Mouse (Mus musculus): ENCODE results near the gene Gdf5. TPM values are rescaled to one million over a fixed set of nuclear protein-coding genes. Genes with fewer than 3 reads are reported as not detected.
A peak's percentile ranks its signal among the peaks of the same experiment; 100 is the strongest.
"Not testable (repeated sequence)": the region's sequence is repeated elsewhere in the genome, so short reads cannot be mapped to it uniquely, and the experiment has no call there.

Gene Gdf5
- polyA plus RNA-seq, 1 experiment from 2014 or later, result 0.70 TPM

DNA sequence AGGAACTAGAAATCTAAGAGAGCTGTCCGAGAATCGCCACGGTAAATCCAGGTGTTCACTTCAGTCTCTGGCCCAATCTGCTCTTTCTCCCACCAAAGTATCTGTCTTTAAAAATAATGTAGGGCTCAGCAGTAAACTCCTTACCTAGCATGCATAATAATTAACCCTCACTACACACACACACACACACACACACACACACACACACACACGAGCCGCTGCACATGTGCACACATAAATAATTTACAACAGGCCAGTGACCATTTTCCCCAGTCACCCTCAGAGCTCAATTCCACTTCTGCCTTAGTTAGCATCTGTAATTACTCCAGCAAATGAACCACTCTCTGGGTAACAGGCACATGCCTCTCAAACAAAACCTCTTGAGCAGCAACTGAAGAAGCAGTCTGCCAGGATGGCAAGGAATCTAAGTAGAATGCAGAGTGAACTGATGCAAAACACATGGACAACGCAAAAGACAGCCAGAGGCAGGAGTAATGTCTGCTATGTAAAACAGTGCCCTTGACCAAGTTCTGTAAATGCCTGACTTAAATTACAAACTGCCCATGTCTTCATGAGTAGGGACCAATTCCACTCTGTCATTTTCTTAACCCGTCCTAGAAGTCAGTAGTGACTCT is 16.3 kb downstream of the Gdf5 start:
- DNase-seq (no peak), ATAC-seq (ENCODE audit: low FRiP score, low TSS enrichment) (no peak)
- H3K27ac ChIP-seq (replicated peaks; ENCODE audit: low read depth, low read length), result no peak overlapping the region
- H3K9ac ChIP-seq (replicated peaks; ENCODE audit: low read length), result no peak overlapping the region
- H3K36me3 ChIP-seq (ENCODE audit: control insufficient read depth, insufficient read depth, low read length), result no peaks in the 10 kb centered on the region
- WGBS, result 82% methylated on average over 7 of the region's 7 CpGs
- H3K4me1 ChIP-seq (ENCODE audit: control insufficient read depth, insufficient read depth, low read length), result peaks cover 8% of the 10 kb centered on the region
- peak overlapping the region; percentile 66 for H3K4me2 ChIP-seq (ENCODE audit: low read length)
- no peaks in the 10 kb centered on the region for H3K27me3 ChIP-seq (ENCODE audit: control insufficient read depth, insufficient read depth, low read length)
- peak overlapping the region; percentile 50 for H3K4me3 ChIP-seq (replicated peaks; ENCODE audit: low read depth, low read length)
- no peaks in the 10 kb centered on the region for H3K9me3 ChIP-seq (ENCODE audit: control insufficient read depth, low read length)

DNA sequence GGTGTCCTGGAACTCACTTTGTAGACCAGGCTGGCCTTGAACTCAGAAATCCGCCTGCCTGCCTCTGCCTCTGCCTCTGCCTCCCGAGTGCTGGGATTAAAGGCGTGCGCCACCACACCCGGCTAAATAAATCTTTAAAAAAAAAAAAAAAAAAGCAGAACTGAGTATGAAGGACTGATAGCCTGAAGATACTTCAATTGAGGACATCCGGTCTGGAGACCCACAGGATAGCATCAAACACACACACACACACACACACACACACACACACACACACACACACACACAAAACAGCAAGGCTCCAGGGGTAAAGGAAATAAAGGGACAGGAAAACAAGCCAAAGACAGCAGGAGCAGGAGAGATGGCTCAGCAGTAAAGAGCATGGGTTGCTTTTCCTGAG is 20.0 kb downstream of the Gdf5 start:
- ATAC-seq (ENCODE audit: low FRiP score, low TSS enrichment); H3K4me1 ChIP-seq (ENCODE audit: control insufficient read depth, insufficient read depth, low read length); H3K27me3 ChIP-seq (ENCODE audit: control insufficient read depth, insufficient read depth, low read length); H3K9ac ChIP-seq (replicated peaks; ENCODE audit: low read length); H3K4me3 ChIP-seq (replicated peaks; ENCODE audit: low read depth, low read length); H3K36me3 ChIP-seq (ENCODE audit: control insufficient read depth, insufficient read depth, low read length); H3K9me3 ChIP-seq (ENCODE audit: control insufficient read depth, low read length); H3K27ac ChIP-seq (replicated peaks; ENCODE audit: low read depth, low read length); DNase-seq; H3K4me2 ChIP-seq (ENCODE audit: low read length): not testable (repeated sequence)
- 98% methylated on average over 6 of the region's 6 CpGs for WGBS

- no peak overlapping the region for H3K9ac ChIP-seq (replicated peaks; ENCODE audit: low read length)
- no peak overlapping the region for H3K27ac ChIP-seq (replicated peaks; ENCODE audit: low read depth, low read length)
- peaks cover 15% of the 10 kb centered on the region for H3K36me3 ChIP-seq (ENCODE audit: control insufficient read depth, insufficient read depth, low read length)
- no peak for DNase-seq
- WGBS, result 96% methylated on average over 7 of the region's 7 CpGs
- H3K4me3 ChIP-seq (replicated peaks; ENCODE audit: low read depth, low read length), result no peak overlapping the region
- H3K9me3 ChIP-seq (ENCODE audit: control insufficient read depth, low read length), result no peaks in the 10 kb centered on the region
- no peak overlapping the region for H3K4me2 ChIP-seq (ENCODE audit: low read length)
- no peaks in the 10 kb centered on the region for H3K27me3 ChIP-seq (ENCODE audit: control insufficient read depth, insufficient read depth, low read length)
- no peak for ATAC-seq (ENCODE audit: low FRiP score, low TSS enrichment)
- no peaks in the 10 kb centered on the region for H3K4me1 ChIP-seq (ENCODE audit: control insufficient read depth, insufficient read depth, low read length)
These were observed 22.0 kb downstream of the Gdf5 start for GRCm38 (mm10) chr2:155923143-155923542.

DNA sequence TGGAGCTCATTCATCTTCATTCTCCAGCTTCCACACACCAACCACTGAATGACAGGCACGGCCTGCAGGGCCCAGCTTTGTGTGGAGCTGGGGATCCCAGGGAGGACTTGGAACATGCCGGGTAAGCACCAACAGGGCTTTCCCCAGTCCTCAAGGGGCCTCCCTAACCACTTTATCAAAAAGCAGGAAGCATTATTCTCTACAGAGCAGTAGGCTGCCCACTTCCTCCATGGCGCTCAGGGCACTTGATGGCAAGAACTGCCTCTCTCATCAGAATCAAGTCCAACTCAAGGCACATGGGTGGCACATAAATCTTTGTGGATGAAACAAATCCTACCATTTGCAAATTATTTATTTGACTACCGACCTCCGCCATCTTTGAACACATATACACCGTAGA is 30.5 kb downstream of the Gdf5 start:
- H3K9me3 ChIP-seq (ENCODE audit: control insufficient read depth, low read length), result no peaks in the 10 kb centered on the region
- 94% methylated on average over 6 of the region's 6 CpGs for WGBS
- H3K27ac ChIP-seq (replicated peaks; ENCODE audit: low read depth, low read length), result no peak overlapping the region
- H3K4me2 ChIP-seq (ENCODE audit: low read length), result no peak overlapping the region
- peaks cover 58% of the 10 kb centered on the region for H3K36me3 ChIP-seq (ENCODE audit: control insufficient read depth, insufficient read depth, low read length)
- no peaks in the 10 kb centered on the region for H3K27me3 ChIP-seq (ENCODE audit: control insufficient read depth, insufficient read depth, low read length)
- ATAC-seq (ENCODE audit: low FRiP score, low TSS enrichment) (no peak), DNase-seq (no peak)
- H3K4me3 ChIP-seq (replicated peaks; ENCODE audit: low read depth, low read length), result no peak overlapping the region
- H3K4me1 ChIP-seq (ENCODE audit: control insufficient read depth, insufficient read depth, low read length), result no peaks in the 10 kb centered on the region
- H3K9ac ChIP-seq (replicated peaks; ENCODE audit: low read length), result no peak overlapping the region

- Histone ChIP-seq H3K36me3 (ENCODE audit: control insufficient read depth, insufficient read depth, low read length) (peaks cover 41% of the 10 kb centered on the region), H3K9ac (replicated peaks; ENCODE audit: low read length) (no peak overlapping the region), H3K4me1 (ENCODE audit: control insufficient read depth, insufficient read depth, low read length) (no peaks in the 10 kb centered on the region), H3K27ac (replicated peaks; ENCODE audit: low read depth, low read length) (no peak overlapping the region), H3K4me2 (ENCODE audit: low read length) (no peak overlapping the region), H3K9me3 (ENCODE audit: control insufficient read depth, low read length) (no peaks in the 10 kb centered on the region), H3K27me3 (ENCODE audit: control insufficient read depth, insufficient read depth, low read length) (no peaks in the 10 kb centered on the region), H3K4me3 (replicated peaks; ENCODE audit: low read depth, low read length) (no peak overlapping the region)
- WGBS, result 94% methylated on average over 6 of the region's 6 CpGs
- no peak for DNase-seq
- no peak for ATAC-seq (ENCODE audit: low FRiP score, low TSS enrichment)
These were observed 41.5 kb downstream of the Gdf5 start for GRCm38 (mm10) chr2:155903632-155904008.

GRCm38 (mm10) chr2:155902989-155903631 is 42.1 kb downstream of the Gdf5 start:
- Histone ChIP-seq H3K27ac (replicated peaks; ENCODE audit: low read depth, low read length) (no peak overlapping the region), H3K4me1 (ENCODE audit: control insufficient read depth, insufficient read depth, low read length) (no peaks in the 10 kb centered on the region), H3K4me3 (replicated peaks; ENCODE audit: low read depth, low read length) (no peak overlapping the region), H3K9me3 (ENCODE audit: control insufficient read depth, low read length) (no peaks in the 10 kb centered on the region), H3K27me3 (ENCODE audit: control insufficient read depth, insufficient read depth, low read length) (no peaks in the 10 kb centered on the region), H3K4me2 (ENCODE audit: low read length) (no peak overlapping the region), H3K36me3 (ENCODE audit: control insufficient read depth, insufficient read depth, low read length) (peaks cover 40% of the 10 kb centered on the region), H3K9ac (replicated peaks; ENCODE audit: low read length) (no peak overlapping the region)
- DNase-seq, result no peak
- ATAC-seq (ENCODE audit: low FRiP score, low TSS enrichment), result no peak
- WGBS, result 84% methylated on average over 16 of the region's 16 CpGs

DNA sequence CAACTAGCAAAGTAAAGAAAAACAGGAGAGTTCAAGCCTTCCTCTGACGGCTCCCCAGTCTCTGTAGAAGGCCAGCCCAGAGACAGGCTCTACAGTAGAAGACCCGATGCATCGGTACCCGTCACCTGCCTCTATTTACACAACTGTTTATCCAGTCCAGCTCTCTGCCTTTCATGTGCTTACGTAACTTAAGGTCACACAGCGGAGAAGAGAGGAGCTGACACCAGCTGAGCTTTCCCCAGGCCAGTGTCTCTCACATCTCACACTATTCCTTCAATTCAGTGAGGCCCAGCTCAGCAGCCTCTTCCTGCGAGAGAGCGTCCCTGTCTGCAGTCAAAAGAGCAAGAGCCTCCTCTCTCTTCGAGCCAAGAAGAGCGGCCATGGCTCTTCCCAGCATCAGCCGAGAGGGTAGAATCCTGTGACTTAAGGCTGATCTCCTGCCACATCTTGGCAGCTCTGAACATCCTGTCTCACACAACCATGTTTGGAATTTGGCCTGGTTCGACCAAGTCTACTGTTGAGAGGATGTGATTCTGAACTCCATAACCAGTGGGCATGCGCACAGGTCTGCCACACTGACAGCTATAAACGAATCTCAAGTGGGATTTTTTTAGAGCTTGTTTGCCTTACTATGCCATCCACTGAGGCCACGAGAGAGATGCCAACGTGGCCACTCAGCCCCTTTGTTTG is 50.0 kb downstream of the Gdf5 start:
- H3K36me3 ChIP-seq (ENCODE audit: control insufficient read depth, insufficient read depth, low read length), result peaks cover 41% of the 10 kb centered on the region
- no peak for ATAC-seq (ENCODE audit: low FRiP score, low TSS enrichment)

DNA sequence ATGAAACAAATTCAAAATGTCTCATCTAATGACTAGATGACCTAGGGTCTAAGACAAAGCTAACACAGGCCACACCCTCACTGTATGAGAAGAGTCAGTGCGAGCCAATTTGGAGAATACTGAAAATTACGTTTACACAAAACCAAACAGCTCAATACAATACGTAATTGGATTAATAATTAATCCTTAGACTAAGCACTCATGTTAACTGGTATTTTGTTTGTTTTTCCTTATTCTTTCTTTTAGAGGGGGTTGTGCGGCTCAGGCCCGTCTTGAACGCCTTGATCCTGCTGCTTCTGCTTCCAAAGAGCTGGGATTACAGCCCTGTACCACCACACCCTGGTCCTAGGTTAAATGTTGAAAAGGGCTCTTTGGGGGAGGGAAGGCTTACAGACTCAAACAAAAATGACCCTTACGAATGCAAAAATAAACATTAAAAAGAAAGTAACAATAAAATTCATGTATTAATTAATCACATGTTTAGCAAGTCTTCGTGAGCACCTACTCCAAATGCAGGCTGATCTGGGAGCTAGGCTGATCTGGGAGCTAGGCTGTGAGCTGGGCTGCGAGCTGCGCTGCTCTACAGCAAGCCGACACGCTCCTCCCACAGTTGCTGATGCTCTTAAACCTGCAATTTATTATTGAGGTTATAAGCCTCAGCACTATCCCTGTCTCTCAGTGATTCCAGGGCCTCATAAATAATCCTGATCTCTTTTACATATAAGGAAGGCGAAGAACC is 50.7 kb downstream of the Gdf5 start:
- H3K4me3 ChIP-seq (replicated peaks; ENCODE audit: low read depth, low read length), result no peak overlapping the region
- no peaks in the 10 kb centered on the region for H3K9me3 ChIP-seq (ENCODE audit: control insufficient read depth, low read length)
- no peaks in the 10 kb centered on the region for H3K4me1 ChIP-seq (ENCODE audit: control insufficient read depth, insufficient read depth, low read length)
- WGBS, result 93% methylated on average over 13 of the region's 13 CpGs
- no peak overlapping the region for H3K27ac ChIP-seq (replicated peaks; ENCODE audit: low read depth, low read length)
- H3K4me2 ChIP-seq (ENCODE audit: low read length), result no peak overlapping the region
- DNase-seq (no peak), ATAC-seq (ENCODE audit: low FRiP score, low TSS enrichment) (no peak)
- H3K36me3 ChIP-seq (ENCODE audit: control insufficient read depth, insufficient read depth, low read length), result peaks cover 38% of the 10 kb centered on the region
- no peak overlapping the region for H3K9ac ChIP-seq (replicated peaks; ENCODE audit: low read length)
- no peaks in the 10 kb centered on the region for H3K27me3 ChIP-seq (ENCODE audit: control insufficient read depth, insufficient read depth, low read length)

More for the DNA sequence above, 50.0 kb downstream of the Gdf5 start:
- no peak overlapping the region for H3K9ac ChIP-seq (replicated peaks; ENCODE audit: low read length)
- 91% methylated on average over 16 of the region's 16 CpGs for WGBS
- no peaks in the 10 kb centered on the region for H3K4me1 ChIP-seq (ENCODE audit: control insufficient read depth, insufficient read depth, low read length)
- no peak overlapping the region for H3K4me2 ChIP-seq (ENCODE audit: low read length)
- no peak overlapping the region for H3K27ac ChIP-seq (replicated peaks; ENCODE audit: low read depth, low read length)
- no peak for DNase-seq
- no peak overlapping the region for H3K4me3 ChIP-seq (replicated peaks; ENCODE audit: low read depth, low read length)
- H3K27me3 ChIP-seq (ENCODE audit: control insufficient read depth, insufficient read depth, low read length), result no peaks in the 10 kb centered on the region
- H3K9me3 ChIP-seq (ENCODE audit: control insufficient read depth, low read length), result no peaks in the 10 kb centered on the region
